Comparison of ENCODE assay signal across 20 mouse cellular contexts in the genomic region with DNA sequence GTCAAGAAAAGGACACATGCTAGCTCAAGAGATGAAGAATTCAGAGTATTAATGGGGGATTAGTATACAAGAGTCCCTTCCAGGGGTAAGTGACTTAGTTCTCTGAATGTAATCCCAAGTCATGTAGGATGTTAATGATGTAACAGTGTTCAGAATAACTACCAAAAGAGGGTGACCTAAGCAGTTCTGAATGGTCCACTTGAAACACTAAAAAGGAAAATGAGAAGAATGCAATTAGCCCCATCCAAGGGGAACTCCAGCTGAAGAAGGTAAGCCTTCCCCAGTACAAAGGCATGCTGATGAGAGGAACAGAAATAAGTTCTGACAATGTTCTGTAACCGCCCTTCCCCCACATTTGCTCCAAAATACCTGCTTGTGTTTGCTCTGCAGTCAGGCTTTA.
DNase-seq lines count a peak whose midpoint lies in the region; ATAC-seq lines count a peak whose summit lies in the region.
"Had no signal": no experiment of that assay in that cellular context is flagged by ENCODE, and none has a peak within 500 bp of the region (broad histone marks: within the 10 kb centered on the region; RNA-seq: fewer than 3 reads in every experiment).

No protein-coding gene starts in this region.

- 73% methylated on average over 1 of the region's 1 CpGs for WGBS in heart, embryonic 10.5 days
- WGBS in heart, embryonic 11.5 days (ENCODE audit: insufficient replicate concordance), result 50% methylated on average over 1 of the region's 1 CpGs
- 25% methylated on average over 1 of the region's 1 CpGs for WGBS in heart, embryonic 14.5 days
- 91% methylated on average over 1 of the region's 1 CpGs for WGBS in neural tube, embryonic 15.5 days

- H3K4me3 ChIP-seq in heart, embryonic 10.5 days, result no peak overlapping the region
- no peak overlapping the region for H3K4me3 ChIP-seq in heart, embryonic 11.5 days (ENCODE audit: low read depth, low read length)
- no peak overlapping the region for H3K4me3 ChIP-seq in heart, embryonic 14.5 days (ENCODE audit: control insufficient read depth in 1 of 2, insufficient read depth in 1 of 2, low read depth in 1 of 2, low read length in 2 of 2)
- H3K4me3 ChIP-seq in neural tube, embryonic 15.5 days (replicated peaks), result no peak overlapping the region
- H3K4me3 ChIP-seq: embryonic facial prominence, embryonic 13.5 days; forebrain, embryonic 13.5 days; hindbrain, embryonic 15.5 days had no signal

- H3K4me2 ChIP-seq in heart, embryonic 11.5 days, result no peak overlapping the region
- H3K4me2 ChIP-seq in heart, embryonic 14.5 days (ENCODE audit: low read length), result no peak overlapping the region
- no peak overlapping the region for H3K4me2 ChIP-seq in neural tube, embryonic 15.5 days
- H3K4me2 ChIP-seq: embryonic facial prominence, embryonic 13.5 days; forebrain, embryonic 13.5 days; hindbrain, embryonic 15.5 days had no signal

- peak; percentile 57; the same call in 1 of the 2 replicates for ATAC-seq in heart, embryonic 11.5 days (replicated peaks; ENCODE audit: insufficient number of reproducible peaks, low FRiP score, low TSS enrichment)
- ATAC-seq in heart, embryonic 14.5 days (ENCODE audit: insufficient number of reproducible peaks, insufficient read depth, low FRiP score, low read depth), result peak; percentile 84
- ATAC-seq in neural tube, embryonic 15.5 days (ENCODE audit: low FRiP score), result no peak
- ATAC-seq: forebrain, embryonic 13.5 days; forebrain, postnatal 0 days; intestine, embryonic 16.5 days had no signal

- H3K27ac ChIP-seq in heart, embryonic 10.5 days, result no peak overlapping the region
- no peak overlapping the region for H3K27ac ChIP-seq in heart, embryonic 11.5 days (ENCODE audit: low read depth, low read length)
- H3K27ac ChIP-seq in heart, embryonic 14.5 days (replicated peaks in 1 of 2; ENCODE audit: control insufficient read depth in 1 of 2, insufficient read depth in 1 of 2, low read depth in 2 of 2, low read length in 2 of 2), result peak overlapping the region; percentile 42 to 62; a peak in 3 of 4 replicates
- no peak overlapping the region for H3K27ac ChIP-seq in neural tube, embryonic 15.5 days (replicated peaks)
- H3K27ac ChIP-seq: embryonic facial prominence, embryonic 13.5 days; forebrain, embryonic 13.5 days; hindbrain, embryonic 15.5 days had no signal

- H3K9ac ChIP-seq in heart, embryonic 11.5 days (ENCODE audit: low read depth, low read length), result no peak overlapping the region
- H3K9ac ChIP-seq in heart, embryonic 14.5 days (ENCODE audit: low read length), result no peak overlapping the region
- H3K9ac ChIP-seq in neural tube, embryonic 15.5 days (replicated peaks), result no peak overlapping the region
- H3K9ac ChIP-seq: embryonic facial prominence, embryonic 13.5 days; forebrain, embryonic 13.5 days; forebrain, postnatal 0 days; hindbrain, embryonic 15.5 days had no signal

- intact Hi-C loops in heart, postnatal 10 days (cut with DNase I), result loop anchor here (5.0 kb wide), 1 partner anchor 92 kb away; no protein-coding TSS in a partner anchor

- H3K9me3 ChIP-seq in heart, embryonic 10.5 days, result no peaks in the 10 kb centered on the region
- no peaks in the 10 kb centered on the region for H3K9me3 ChIP-seq in heart, embryonic 11.5 days (replicated peaks; ENCODE audit: control insufficient read depth, low read length)
- H3K9me3 ChIP-seq in heart, embryonic 14.5 days (ENCODE audit: control insufficient read depth, low read length), result no peaks in the 10 kb centered on the region
- no peaks in the 10 kb centered on the region for H3K9me3 ChIP-seq in neural tube, embryonic 15.5 days (replicated peaks)
- H3K9me3 ChIP-seq: embryonic facial prominence, embryonic 13.5 days; forebrain, embryonic 13.5 days; G1E; hindbrain, embryonic 15.5 days had no signal

- no peaks in the 10 kb centered on the region for H3K36me3 ChIP-seq in heart, embryonic 10.5 days
- no peaks in the 10 kb centered on the region for H3K36me3 ChIP-seq in heart, embryonic 11.5 days (ENCODE audit: control insufficient read depth, insufficient read depth, low read length)
- H3K36me3 ChIP-seq in heart, embryonic 14.5 days (ENCODE audit: control insufficient read depth, insufficient read depth, low read length), result no peaks in the 10 kb centered on the region
- no peaks in the 10 kb centered on the region for H3K36me3 ChIP-seq in neural tube, embryonic 15.5 days
- H3K36me3 ChIP-seq: embryonic facial prominence, embryonic 13.5 days; G1E; hindbrain, embryonic 15.5 days had no signal

- peak; percentile 17 for DNase-seq in heart, adult 8-10 months (ENCODE audit: low spot score)
- DNase-seq in heart, embryonic 10.5 days (ENCODE audit: low spot score), result no peak
- DNase-seq in heart, postnatal 10 days, result peak; percentile 45 to 46
- DNase-seq in gastrocnemius, adult 8-10 months (ENCODE audit: low spot score in 2 of 2), result no peak
- no peak for DNase-seq in kidney, adult 11 months
- DNase-seq: adrenal gland, postnatal 10 days; cerebellum, adult 11-12 months; cerebellum, adult 9-10 months; cerebellum, postnatal 25 days; forebrain, postnatal 0 days; gastrocnemius, postnatal 25 days; kidney, adult 8-10 months had no signal

- no peaks in the 10 kb centered on the region for H3K27me3 ChIP-seq in heart, embryonic 10.5 days (ENCODE audit: insufficient read depth, poor library complexity, severe bottlenecking)
- H3K27me3 ChIP-seq in heart, embryonic 11.5 days (ENCODE audit: control insufficient read depth, insufficient read depth, low read length), result no peaks in the 10 kb centered on the region
- no peaks in the 10 kb centered on the region for H3K27me3 ChIP-seq in heart, embryonic 14.5 days (ENCODE audit: control insufficient read depth, insufficient read depth, low read length)
- no peaks in the 10 kb centered on the region for H3K27me3 ChIP-seq in neural tube, embryonic 15.5 days (replicated peaks)
- H3K27me3 ChIP-seq: embryonic facial prominence, embryonic 13.5 days; forebrain, embryonic 13.5 days; hindbrain, embryonic 15.5 days had no signal

- H3K4me1 ChIP-seq in heart, embryonic 10.5 days, result peaks cover 6% of the 10 kb centered on the region; the same call in 1 of the 2 replicates
- no peaks in the 10 kb centered on the region for H3K4me1 ChIP-seq in heart, embryonic 11.5 days (ENCODE audit: control insufficient read depth, insufficient read depth, low read length)
- H3K4me1 ChIP-seq in heart, embryonic 14.5 days (ENCODE audit: control insufficient read depth in 2 of 2, insufficient read depth in 2 of 2, low read length in 2 of 2), result peaks cover 4 to 21% of the 10 kb centered on the region in 2 experiments
- no peaks in the 10 kb centered on the region for H3K4me1 ChIP-seq in neural tube, embryonic 15.5 days
- H3K4me1 ChIP-seq: embryonic facial prominence, embryonic 13.5 days; forebrain, embryonic 13.5 days; hindbrain, embryonic 15.5 days had no signal

Comparison
In these comparisons a context has a peak if more than half of its experiments do, and no peak if none do; other contexts are left out.
1. DNase-seq: peak in heart, adult 8-10 months (single experiment) and heart, postnatal 10 days (2 of 2); none in heart, embryonic 10.5 days (single experiment), gastrocnemius, adult 8-10 months (0 of 2) and kidney, adult 11 months (single experiment).
2. H3K27ac ChIP-seq: peak in heart, embryonic 14.5 days (2 of 2); none in heart, embryonic 10.5 days (single experiment), heart, embryonic 11.5 days (single experiment) and neural tube, embryonic 15.5 days (single experiment).